Mouse (Mus musculus) midbrain, embryonic 16.5 days (tissue): Measurements from ENCODE around the gene Cdkl1. TPM values are rescaled to one million over a fixed set of nuclear protein-coding genes. Genes with fewer than 3 reads are reported as not detected.

ENCODE experiments used
- ATAC-seq: fragments of 200-750 bp; cut with Nextera tagmentation; 2 replicates; pipeline ENCODE4 v1.8.0; 2017; ENCODE audit warnings: moderate TSS enrichment
- H3K27ac ChIP-seq: fragments of 300-500 bp; sonication (generic); 2 replicates; pipeline ENCODE4 v1.5.1; 2014; ENCODE audit warnings: mild to moderate bottlenecking, low read length, mixed read lengths
- H3K27me3 ChIP-seq: fragments of 300-500 bp; sonication (generic); 2 replicates; pipeline ENCODE4 v1.6.1; 2014; ENCODE audit warnings: low read depth, low read length, mixed read lengths; ENCODE audit not compliant: control insufficient read depth, insufficient read depth
- H3K36me3 ChIP-seq: fragments of 300-500 bp; sonication (generic); 2 replicates; pipeline ENCODE4 v1.6.1; 2014; ENCODE audit warnings: mild to moderate bottlenecking, low read length, moderate library complexity, mixed read lengths; ENCODE audit not compliant: control insufficient read depth, insufficient read depth
- H3K4me1 ChIP-seq: fragments of 300-500 bp; sonication (generic); 2 replicates; pipeline ENCODE4 v1.6.1; 2014; ENCODE audit warnings: mild to moderate bottlenecking, low read length, mixed read lengths; ENCODE audit not compliant: control insufficient read depth, insufficient read depth
- H3K4me2 ChIP-seq: fragments of 300-500 bp; sonication (generic); 2 replicates; pipeline ENCODE4 v1.6.1; 2014; ENCODE audit warnings: mild to moderate bottlenecking, low read length, mixed read lengths
- H3K4me3 ChIP-seq: fragments of 300-500 bp; sonication (generic); 2 replicates; pipeline ENCODE4 v1.5.1; 2014; ENCODE audit warnings: low read depth, mild to moderate bottlenecking, low read length, moderate library complexity, mixed read lengths
- H3K9ac ChIP-seq: fragments of 300-500 bp; sonication (generic); 2 replicates; pipeline ENCODE4 v1.6.1; 2014; ENCODE audit warnings: low read depth, low read length, mixed read lengths
- H3K9me3 ChIP-seq: fragments of 300-500 bp; sonication (generic); replicated peaks from 2 replicates; pipeline ENCODE4 v1.6.1; 2014; ENCODE audit warnings: mild to moderate bottlenecking, low read length, mixed read lengths; ENCODE audit not compliant: control insufficient read depth, poor library complexity, severe bottlenecking
- WGBS: fragments of 180-500 bp; shearing (Covaris S2); extraction: QIAGEN DNeasy Blood & Tissue Kit; methylation state at CpG from one replicate; pipeline ENCODE4 v1.1.7; 2014; 5-methylcytosine and 5-hydroxymethylcytosine counted together
- polyA plus RNA-seq: library from polyadenylated mRNA; unstranded; fragments of >200 nt; fragmentation: Nextera tagmentation; extraction: Ambion mirVana; gene quantifications from 2 replicates; pipeline ENCODE4 v1.2.1, GENCODE M21; 2015

Cdkl1 gene
- polyA plus RNA-seq, 1 experiment from 2014 or later: 13.7 TPM

- Histone ChIP-seq H3K27ac (no peak overlapping the region), H3K9ac (no peak overlapping the region), H3K36me3 (peaks cover 18% of the 10 kb centered on the region), H3K9me3 (no peaks in the 10 kb centered on the region), H3K4me2 (no peak overlapping the region), H3K4me1 (no peaks in the 10 kb centered on the region), H3K27me3 (no peaks in the 10 kb centered on the region), H3K4me3 (no peak overlapping the region)
- no peak for ATAC-seq
- WGBS: 69% methylated on average over 3 of the region's 3 CpGs
Measured at GRCm38 (mm10) chr12:69812986-69813385, 21.9 kb upstream of the Cdkl1 start.

- Histone ChIP-seq H3K9ac (no peak overlapping the region), H3K36me3 (peaks cover 9% of the 10 kb centered on the region), H3K27ac (no peak overlapping the region), H3K27me3 (no peaks in the 10 kb centered on the region), H3K9me3 (no peaks in the 10 kb centered on the region), H3K4me3 (no peak overlapping the region), H3K4me1 (no peaks in the 10 kb centered on the region), H3K4me2 (no peak overlapping the region)
- 50% methylated on average over 1 of the region's 1 CpGs for WGBS
- no peak for ATAC-seq
Measured at GRCm38 (mm10) chr12:69811976-69812375, 20.9 kb upstream of the Cdkl1 start.

- 83% methylated on average over 3 of the region's 3 CpGs for WGBS
- no peak for ATAC-seq
- no peak overlapping the region for H3K27ac ChIP-seq
Measured at GRCm38 (mm10) chr12:69809439-69809838, 18.4 kb upstream of the Cdkl1 start.

GRCm38 (mm10) chr12:69807399-69807985 is 16.4 kb upstream of the Cdkl1 start:
- Histone ChIP-seq H3K9ac (no peak overlapping the region), H3K27ac (no peak overlapping the region), H3K4me3 (no peak overlapping the region), H3K27me3 (no peaks in the 10 kb centered on the region), H3K36me3 (peaks cover 11% of the 10 kb centered on the region), H3K4me1 (no peaks in the 10 kb centered on the region), H3K9me3 (no peaks in the 10 kb centered on the region), H3K4me2 (no peak overlapping the region)
- no peak for ATAC-seq
- WGBS: 86% methylated on average over 11 of the region's 11 CpGs

More at GRCm38 (mm10) chr12:69809439-69809838, 18.4 kb upstream of the Cdkl1 start:
- peaks cover 9% of the 10 kb centered on the region; the same call in 1 of the 2 replicates for H3K36me3 ChIP-seq
- H3K9me3 ChIP-seq: no peaks in the 10 kb centered on the region
- H3K4me2 ChIP-seq: no peak overlapping the region
- H3K4me1 ChIP-seq: no peaks in the 10 kb centered on the region
- H3K27me3 ChIP-seq: no peaks in the 10 kb centered on the region
- no peak overlapping the region for H3K4me3 ChIP-seq
- no peak overlapping the region for H3K9ac ChIP-seq

GRCm38 (mm10) chr12:69805148-69805547 is 14.1 kb upstream of the Cdkl1 start:
- WGBS: 88% methylated on average over 6 of the region's 6 CpGs
- peaks cover 11% of the 10 kb centered on the region for H3K36me3 ChIP-seq
- no peaks in the 10 kb centered on the region for H3K27me3 ChIP-seq
- ATAC-seq: no peak
- H3K9ac ChIP-seq: no peak overlapping the region
- no peaks in the 10 kb centered on the region for H3K4me1 ChIP-seq
- no peaks in the 10 kb centered on the region for H3K9me3 ChIP-seq
- H3K4me3 ChIP-seq: no peak overlapping the region
- H3K4me2 ChIP-seq: no peak overlapping the region
- H3K27ac ChIP-seq: no peak overlapping the region

GRCm38 (mm10) chr12:69804393-69805070 is 13.5 kb upstream of the Cdkl1 start:
- Histone ChIP-seq H3K9me3 (no peaks in the 10 kb centered on the region), H3K4me3 (no peak overlapping the region), H3K4me2 (no peak overlapping the region), H3K36me3 (peaks cover 11% of the 10 kb centered on the region), H3K27ac (no peak overlapping the region), H3K9ac (no peak overlapping the region), H3K27me3 (no peaks in the 10 kb centered on the region), H3K4me1 (no peaks in the 10 kb centered on the region)
- no peak for ATAC-seq
- 95% methylated on average over 10 of the region's 10 CpGs for WGBS

GRCm38 (mm10) chr12:69803196-69803595 is 12.1 kb upstream of the Cdkl1 start:
- Histone ChIP-seq H3K27me3 (no peaks in the 10 kb centered on the region), H3K4me2 (no peak overlapping the region), H3K9me3 (no peaks in the 10 kb centered on the region), H3K4me3 (no peak overlapping the region), H3K4me1 (no peaks in the 10 kb centered on the region), H3K36me3 (peaks cover 8% of the 10 kb centered on the region), H3K9ac (no peak overlapping the region), H3K27ac (no peak overlapping the region)
- ATAC-seq: no peak
- WGBS: 83% methylated on average over 4 of the region's 6 CpGs

- no peak overlapping the region for H3K27ac ChIP-seq
- H3K4me2 ChIP-seq: no peak overlapping the region
- H3K9me3 ChIP-seq: no peaks in the 10 kb centered on the region
- peaks cover 8% of the 10 kb centered on the region for H3K36me3 ChIP-seq
- WGBS: 86% methylated on average over 4 of the region's 4 CpGs
- ATAC-seq: no peak
- H3K9ac ChIP-seq: no peak overlapping the region
- no peaks in the 10 kb centered on the region for H3K4me1 ChIP-seq
- H3K27me3 ChIP-seq: no peaks in the 10 kb centered on the region
- no peak overlapping the region for H3K4me3 ChIP-seq
Measured at GRCm38 (mm10) chr12:69800586-69800985, 9.5 kb upstream of the Cdkl1 start.

GRCm38 (mm10) chr12:69796311-69796710 is 5.2 kb upstream of the Cdkl1 start:
- no peak overlapping the region for H3K27ac ChIP-seq
- no peaks in the 10 kb centered on the region for H3K27me3 ChIP-seq
- no peaks in the 10 kb centered on the region; the same call in 1 of the 2 replicates for H3K4me1 ChIP-seq
- 91% methylated on average over 3 of the region's 3 CpGs for WGBS
- ATAC-seq: no peak
- no peaks in the 10 kb centered on the region for H3K9me3 ChIP-seq
- no peak overlapping the region for H3K4me2 ChIP-seq
- no peaks in the 10 kb centered on the region for H3K36me3 ChIP-seq
- H3K9ac ChIP-seq: no peak overlapping the region
- no peak overlapping the region for H3K4me3 ChIP-seq
